Mouse (Mus musculus) cerebellum, postnatal 14 days (tissue): Measurements from ENCODE around the gene Mapk3.
"Not testable (repeated sequence)": the region's sequence is repeated elsewhere in the genome, so short reads cannot be mapped to it uniquely, and the experiment has no call there.

Experiments used
- DNase-seq, 2 experiments: peaks; one replicate each; pipeline ENCODE4 v3.0.0; 2021; ENCODE audit warnings: mixed read lengths in 2 of 2

Gene Mapk3

GRCm38 (mm10) chr7:126759050-126759671 lies at the start of gene Mapk3:
Gene Mapk3 (plus strand): TSS chr7:126759601.
- DNase-seq, result peak; percentile 92 to 93

- DNase-seq, result no peak
Observed at GRCm38 (mm10) chr7:126710266-126710665, 49.1 kb upstream of the Mapk3 start.

- DNase-seq, result no peak
Observed at GRCm38 (mm10) chr7:126711910-126712309, 47.5 kb upstream of the Mapk3 start.

GRCm38 (mm10) chr7:126715679-126716078 lies 43.7 kb upstream of the Mapk3 start:
- DNase-seq, result no peak

GRCm38 (mm10) chr7:126717566-126717965 lies 41.8 kb upstream of the Mapk3 start:
- DNase-seq, result no peak

- DNase-seq, result no peak
Observed at GRCm38 (mm10) chr7:126718787-126719337, 40.5 kb upstream of the Mapk3 start.

GRCm38 (mm10) chr7:126721635-126722034 lies 37.8 kb upstream of the Mapk3 start:
- no peak for DNase-seq

- DNase-seq, result no peak
Observed at GRCm38 (mm10) chr7:126725077-126725476, 34.3 kb upstream of the Mapk3 start.

- DNase-seq, result no peak
Observed at GRCm38 (mm10) chr7:126725667-126726066, 33.7 kb upstream of the Mapk3 start.

GRCm38 (mm10) chr7:126730256-126730789 lies 29.1 kb upstream of the Mapk3 start:
- not testable (repeated sequence) for DNase-seq

- DNase-seq, result no peak
Observed at GRCm38 (mm10) chr7:126736122-126736521, 23.3 kb upstream of the Mapk3 start.

GRCm38 (mm10) chr7:126739551-126739950 lies 19.9 kb upstream of the Mapk3 start:
- DNase-seq, result no peak

- DNase-seq, result no peak
Observed at GRCm38 (mm10) chr7:126740132-126740735, 19.2 kb upstream of the Mapk3 start.

GRCm38 (mm10) chr7:126740977-126741376 lies 18.4 kb upstream of the Mapk3 start:
- no peak for DNase-seq

- no peak for DNase-seq
Observed at GRCm38 (mm10) chr7:126741452-126741851, 17.9 kb upstream of the Mapk3 start.

- DNase-seq, result no peak
Observed at GRCm38 (mm10) chr7:126741964-126742482, 17.4 kb upstream of the Mapk3 start.

- no peak for DNase-seq
Observed at GRCm38 (mm10) chr7:126746066-126746465, 13.3 kb upstream of the Mapk3 start.

- DNase-seq, result no peak
Observed at GRCm38 (mm10) chr7:126746798-126747197, 12.6 kb upstream of the Mapk3 start.

- peak in 1 of 2 experiments; percentile 0 for DNase-seq
Observed at GRCm38 (mm10) chr7:126748824-126749223, 10.6 kb upstream of the Mapk3 start.

GRCm38 (mm10) chr7:126749582-126750343 lies 9.6 kb upstream of the Mapk3 start:
- peak in 1 of 2 experiments; percentile 3 for DNase-seq

- DNase-seq, result peak; percentile 89 to 90
Observed at GRCm38 (mm10) chr7:126754866-126755265, 4.5 kb upstream of the Mapk3 start.

GRCm38 (mm10) chr7:126758539-126758938 lies 862 bp upstream of the Mapk3 start:
- no peak for DNase-seq
